Mouse (Mus musculus) thymus, adult 2 months (tissue): Measurements from ENCODE around the gene Cdh11. TPM values are rescaled to one million over a fixed set of nuclear protein-coding genes. Genes with fewer than 3 reads are reported as not detected.

Experiments
- DNase-seq: peaks from one replicate; pipeline ENCODE4 v3.0.0; 2021
- H3K27ac ChIP-seq: fragments of 200-500 bp; 2 replicates; pipeline ENCODE4 v1.5.1; 2012; ENCODE audit warnings: low read length, control low read depth; ENCODE audit not compliant: control insufficient read depth, insufficient read depth
- H3K27me3 ChIP-seq: fragments of 200-500 bp; 2 replicates; pipeline ENCODE4 v1.6.1; 2012; ENCODE audit warnings: mild to moderate bottlenecking, low read length, moderate library complexity, mixed read lengths; ENCODE audit not compliant: control insufficient read depth, insufficient read depth
- H3K36me3 ChIP-seq: fragments of 200-500 bp; 2 replicates; pipeline ENCODE4 v1.6.1; 2012; ENCODE audit warnings: mild to moderate bottlenecking, low read length, moderate library complexity; ENCODE audit not compliant: control insufficient read depth, insufficient read depth
- H3K4me1 ChIP-seq: fragments of 200-500 bp; replicated peaks from 2 replicates; pipeline ENCODE4 v1.6.1; 2012; ENCODE audit warnings: low read length; ENCODE audit not compliant: control insufficient read depth, insufficient read depth
- H3K4me3 ChIP-seq: fragments of 200-500 bp; 2 replicates; pipeline ENCODE4 v1.5.1; 2012; ENCODE audit warnings: mild to moderate bottlenecking, low read length, control low read depth, moderate library complexity; ENCODE audit not compliant: control insufficient read depth, insufficient read depth
- CTCF ChIP-seq: fragments of 200-500 bp; IDR thresholded peaks from 2 replicates; pipeline ENCODE4 v1.5.1; 2012; ENCODE audit warnings: mild to moderate bottlenecking, control low read depth, low read length, moderate library complexity, borderline replicate concordance; ENCODE audit not compliant: control insufficient read depth, poor library complexity, insufficient read depth; ENCODE audit errors: extremely low read depth
- POLR2A ChIP-seq: fragments of 200-500 bp; IDR thresholded peaks from 2 replicates; pipeline ENCODE4 v1.6.1; 2012; ENCODE audit warnings: mild to moderate bottlenecking, low read length, control low read depth, moderate library complexity; ENCODE audit not compliant: control insufficient read depth, poor library complexity, insufficient read depth; ENCODE audit errors: extremely low read depth
- WGBS: fragments of 180-500 bp; shearing (Covaris S2); methylation state at CpG from one replicate; pipeline ENCODE4 v1.1.7; 2018; 5-methylcytosine and 5-hydroxymethylcytosine counted together
- polyA plus RNA-seq: library from polyadenylated mRNA; depleted of rRNA; stranded (reverse); fragments of >200 nt; gene quantifications from 2 replicates; pipeline ENCODE4 v1.2.3, GENCODE M21; 2012

The Cdh11 gene
- polyA plus RNA-seq, 1 experiment = 2.6 TPM

DNA sequence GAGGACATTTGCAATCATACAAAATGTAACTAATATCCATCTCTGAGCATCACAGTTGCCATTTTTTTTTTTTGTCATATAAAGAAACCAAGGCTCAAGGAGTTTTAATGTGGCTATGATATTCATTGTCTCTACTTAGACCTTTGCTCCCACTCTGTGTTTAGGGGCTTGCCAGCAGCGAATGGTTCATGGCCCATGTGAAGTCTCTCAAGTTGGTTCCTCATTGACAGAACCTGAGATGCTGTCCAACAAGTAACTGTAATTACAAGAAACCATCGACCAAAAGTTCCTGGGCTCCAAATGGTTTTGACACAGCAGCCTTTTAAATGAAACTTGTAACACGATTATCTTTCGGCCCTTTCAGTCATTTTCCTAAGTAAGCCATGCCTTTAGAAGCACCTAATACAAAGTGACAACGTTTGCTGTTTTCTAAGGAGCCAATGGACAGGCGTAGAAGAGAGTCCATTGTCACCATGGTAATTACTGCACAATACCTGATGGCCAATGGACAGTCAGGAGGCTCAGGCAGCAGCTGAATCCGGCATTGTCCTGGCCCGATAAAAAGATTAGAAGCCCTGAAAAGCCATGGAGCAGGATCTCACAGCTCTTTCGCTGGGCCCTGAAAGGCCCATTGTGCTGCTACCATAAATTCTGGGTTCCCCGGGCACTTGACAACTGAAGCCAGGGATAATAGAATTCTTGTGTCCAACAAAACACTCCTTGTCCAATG lies 59.1 kb downstream of the Cdh11 start:
- no peak for DNase-seq
- 74% methylated on average over 10 of the region's 10 CpGs for WGBS
- no peaks in the 10 kb centered on the region for H3K4me1 ChIP-seq
- no peak overlapping the region for H3K4me3 ChIP-seq
- H3K36me3 ChIP-seq = no peaks in the 10 kb centered on the region
- no peak overlapping the region for H3K27ac ChIP-seq
- TF ChIP-seq CTCF = no peak
- no peak for TF ChIP-seq POLR2A
- no peaks in the 10 kb centered on the region for H3K27me3 ChIP-seq

- DNase-seq = no peak
- H3K27me3 ChIP-seq = no peaks in the 10 kb centered on the region
- WGBS = 83% methylated on average over 3 of the region's 3 CpGs
- no peak overlapping the region for H3K27ac ChIP-seq
- H3K36me3 ChIP-seq = no peaks in the 10 kb centered on the region
- no peaks in the 10 kb centered on the region for H3K4me1 ChIP-seq
- TF ChIP-seq CTCF (no peak), POLR2A (no peak)
- H3K4me3 ChIP-seq = no peak overlapping the region
Measured at GRCm38 (mm10) chr8:102725496-102725895, 59.9 kb downstream of the Cdh11 start.

GRCm38 (mm10) chr8:102715956-102716355 lies 69.5 kb downstream of the Cdh11 start:
- TF ChIP-seq POLR2A (no peak), CTCF (no peak)
- Histone ChIP-seq H3K4me1 (no peaks in the 10 kb centered on the region), H3K4me3 (no peak overlapping the region), H3K36me3 (no peaks in the 10 kb centered on the region), H3K27me3 (no peaks in the 10 kb centered on the region), H3K27ac (no peak overlapping the region)
- DNase-seq = no peak
- WGBS = 70% methylated on average over 4 of the region's 4 CpGs

- H3K4me3 ChIP-seq = no peak overlapping the region
- no peak for TF ChIP-seq POLR2A
- no peak for TF ChIP-seq CTCF
Measured at GRCm38 (mm10) chr8:102707305-102707704, 78.1 kb downstream of the Cdh11 start.

GRCm38 (mm10) chr8:102705376-102705905 lies 80.0 kb downstream of the Cdh11 start:
- no peaks in the 10 kb centered on the region for H3K27me3 ChIP-seq
- DNase-seq = no peak
- no peak overlapping the region for H3K27ac ChIP-seq
- no peak for TF ChIP-seq POLR2A
- no peak for TF ChIP-seq CTCF
- no peak overlapping the region for H3K4me3 ChIP-seq
- no peaks in the 10 kb centered on the region for H3K36me3 ChIP-seq
- 82% methylated on average over 7 of the region's 7 CpGs for WGBS
- H3K4me1 ChIP-seq = no peaks in the 10 kb centered on the region

More at GRCm38 (mm10) chr8:102707305-102707704, 78.1 kb downstream of the Cdh11 start:
- 28% methylated on average over 7 of the region's 7 CpGs for WGBS
- Histone ChIP-seq H3K27me3 (no peaks in the 10 kb centered on the region), H3K36me3 (no peaks in the 10 kb centered on the region), H3K27ac (no peak overlapping the region), H3K4me1 (no peaks in the 10 kb centered on the region)
- DNase-seq = no peak

GRCm38 (mm10) chr8:102700245-102700644 lies 85.2 kb downstream of the Cdh11 start:
- WGBS = 6% methylated on average over 1 of the region's 1 CpGs
- no peaks in the 10 kb centered on the region for H3K4me1 ChIP-seq
- DNase-seq = no peak
- no peak for TF ChIP-seq CTCF
- TF ChIP-seq POLR2A = no peak
- H3K27me3 ChIP-seq = no peaks in the 10 kb centered on the region
- no peaks in the 10 kb centered on the region for H3K36me3 ChIP-seq
- H3K4me3 ChIP-seq = no peak overlapping the region
- H3K27ac ChIP-seq = no peak overlapping the region
